Mouse (Mus musculus) erythroblast, embryonic 14.5 days (primary cell): Measurements from ENCODE around the gene Hspb11. TPM values are rescaled to one million over a fixed set of nuclear protein-coding genes. Genes with fewer than 3 reads are reported as not detected.

Source experiments
- H3K27me3 ChIP-seq: 2 replicates; pipeline ENCODE4 v1.6.1; 2012; ENCODE audit warnings: inconsistent platforms; ENCODE audit not compliant: control insufficient read depth
- H3K36me3 ChIP-seq: 2 replicates; pipeline ENCODE4 v1.6.1; 2012; ENCODE audit warnings: mild to moderate bottlenecking, inconsistent platforms; ENCODE audit not compliant: control insufficient read depth
- H3K4me1 ChIP-seq: 2 replicates; pipeline ENCODE4 v1.6.1; 2012; ENCODE audit warnings: inconsistent platforms; ENCODE audit not compliant: control insufficient read depth
- H3K4me3 ChIP-seq: replicated peaks from 2 replicates; pipeline ENCODE3; 2012; ENCODE audit warnings: moderate library complexity, mild to moderate bottlenecking, inconsistent platforms
- H3K9me3 ChIP-seq: 2 replicates; pipeline ENCODE4 v1.6.1; 2012; ENCODE audit warnings: low read length, inconsistent platforms, mixed read lengths; ENCODE audit not compliant: control insufficient read depth
- GATA1 ChIP-seq: IDR thresholded peaks from 2 replicates; pipeline ENCODE4 v1.6.1; 2012; ENCODE audit warnings: low read length, inconsistent platforms, mixed read lengths
- TAL1 ChIP-seq: IDR thresholded peaks from 3 replicates; pipeline ENCODE4 v1.6.1; 2012; ENCODE audit warnings: low read length, inconsistent platforms, mixed read lengths
- polyA plus RNA-seq: library from polyadenylated mRNA; stranded (reverse); fragments of >175 nt; gene quantifications from 2 replicates; pipeline ENCODE4 v1.2.3, GENCODE M21; 2012

The Hspb11 gene
- polyA plus RNA-seq, 1 experiment = 0.28 TPM

- Histone ChIP-seq H3K27me3 (no peaks in the 10 kb centered on the region), H3K4me1 (no peaks in the 10 kb centered on the region), H3K9me3 (no peaks in the 10 kb centered on the region), H3K4me3 (no peak overlapping the region), H3K36me3 (peaks cover 49% of the 10 kb centered on the region)
- TF ChIP-seq TAL1 = no peak
Observed at GRCm38 (mm10) chr4:107323113-107323512, 69.7 kb downstream of the Hspb11 start.

- no peaks in the 10 kb centered on the region for H3K27me3 ChIP-seq
- H3K36me3 ChIP-seq = peaks cover 13% of the 10 kb centered on the region
- peaks cover 1% of the 10 kb centered on the region for H3K9me3 ChIP-seq
- no peak overlapping the region for H3K4me3 ChIP-seq
- H3K4me1 ChIP-seq = no peaks in the 10 kb centered on the region
- TF ChIP-seq GATA1 = no peak
Observed at GRCm38 (mm10) chr4:107328530-107328929, 75.1 kb downstream of the Hspb11 start.

Other genes with a start within 250 kb of the Hspb11 start
- gene Mrpl37, start 186.7 kb upstream of the Hspb11 start, polyA plus RNA-seq = 3.9 and 4.3 TPM in 2 replicates
- gene Cyb5rl, start 186.6 kb upstream of the Hspb11 start, polyA plus RNA-seq = 0.04 and 0.40 TPM in 2 replicates
- gene Cdcp2, start 156.7 kb upstream of the Hspb11 start, polyA plus RNA-seq = 0.02 TPM in 1 of 2 replicates, not detected in the other
- 10.0 and 10.7 TPM in 2 replicates for gene Tmem59, start 75.2 kb upstream of the Hspb11 start, polyA plus RNA-seq
- 2.8 and 3.1 TPM in 2 replicates for gene Tceanc2, start 74.5 kb upstream of the Hspb11 start, polyA plus RNA-seq
- gene Ldlrad1, start 44.4 kb upstream of the Hspb11 start, polyA plus RNA-seq = not detected in 2 replicates
- 0.52 and 0.53 TPM in 2 replicates for gene Lrrc42, start 61 bp upstream of the Hspb11 start, polyA plus RNA-seq
- gene Dio1, start 53.6 kb downstream of the Hspb11 start, polyA plus RNA-seq = not detected in 2 replicates
- 0.82 and 1.6 TPM in 2 replicates for gene Yipf1, start 60.8 kb downstream of the Hspb11 start, polyA plus RNA-seq
- 0.13 and 0.25 TPM in 2 replicates for gene Ndc1, start 114.2 kb downstream of the Hspb11 start, polyA plus RNA-seq
- gene Glis1, start 181.0 kb downstream of the Hspb11 start, polyA plus RNA-seq = 0.21 and 0.24 TPM in 2 replicates